Mouse (Mus musculus) heart, postnatal 0 days (tissue): ENCODE data around the gene Myl6b. TPM values are rescaled to one million over a fixed set of nuclear protein-coding genes. Genes with fewer than 3 reads are reported as not detected.
A peak's percentile ranks its signal among the peaks of the same experiment; 100 is the strongest.

ENCODE experiments used
- ATAC-seq: fragments of 200-750 bp; cut with Nextera tagmentation; 2 replicates; pipeline ENCODE4 v1.8.0; 2017; ENCODE audit warnings: low read depth, moderate number of reproducible peaks, moderate library complexity; ENCODE audit not compliant: insufficient read depth
- DNase-seq: peaks from one replicate; pipeline ENCODE4 v3.0.0-alpha.2; 2016; ENCODE audit warnings: low spot score
- H3K27ac ChIP-seq: fragments of 300-500 bp; sonication (generic); 2 replicates; pipeline ENCODE4 v1.5.1; 2014; ENCODE audit warnings: low read depth, mild to moderate bottlenecking
- H3K27me3 ChIP-seq: fragments of 300-500 bp; sonication (generic); 2 replicates; pipeline ENCODE4 v1.6.1; 2014; ENCODE audit warnings: low read length, mixed read lengths; ENCODE audit not compliant: control insufficient read depth, insufficient read depth
- H3K36me3 ChIP-seq: fragments of 300-500 bp; sonication (generic); replicated peaks from 2 replicates; pipeline ENCODE4 v1.6.1; 2014; ENCODE audit warnings: low read length, mixed read lengths; ENCODE audit not compliant: control insufficient read depth, insufficient read depth
- H3K4me1 ChIP-seq: fragments of 300-500 bp; sonication (generic); 2 replicates; pipeline ENCODE4 v1.6.1; 2014; ENCODE audit warnings: antibody characterized with exemption; ENCODE audit not compliant: control insufficient read depth, insufficient read depth
- H3K4me2 ChIP-seq: fragments of 300-500 bp; sonication (generic); 2 replicates; pipeline ENCODE4 v1.6.1; 2014; ENCODE audit warnings: low read depth, mild to moderate bottlenecking, low read length, moderate library complexity
- H3K4me3 ChIP-seq: fragments of 300-500 bp; sonication (generic); 2 replicates; pipeline ENCODE4 v1.5.1; 2014; ENCODE audit warnings: low read depth, low read length
- H3K9ac ChIP-seq: fragments of 300-500 bp; sonication (generic); replicated peaks from 2 replicates; pipeline ENCODE4 v1.6.1; 2014; ENCODE audit warnings: low read depth, low read length, mixed read lengths
- H3K9me3 ChIP-seq: fragments of 300-500 bp; sonication (generic); replicated peaks from 2 replicates; pipeline ENCODE4 v1.6.1; 2016; ENCODE audit warnings: low read length; ENCODE audit not compliant: control insufficient read depth
- CTCF ChIP-seq: IDR thresholded peaks from 2 replicates; pipeline ENCODE4 v1.5.1; 2016; ENCODE audit warnings: antibody characterized with exemption, control low read depth, low read depth
- EP300 ChIP-seq: IDR thresholded peaks from 2 replicates; pipeline ENCODE4 v1.6.1; 2016; ENCODE audit warnings: antibody characterized with exemption, low read depth
- WGBS: fragments of 180-500 bp; shearing (Covaris S2); extraction: QIAGEN DNeasy Blood & Tissue Kit; methylation state at CpG from one replicate; pipeline ENCODE4 v1.1.7; 2014; 5-methylcytosine and 5-hydroxymethylcytosine counted together
- polyA plus RNA-seq: library from polyadenylated mRNA; unstranded; fragments of >200 nt; fragmentation: Nextera tagmentation; extraction: Ambion mirVana; gene quantifications from 2 replicates; pipeline ENCODE4 v1.2.1, GENCODE M21; 2015
- total RNA-seq: library from RNA; depleted of rRNA; stranded (reverse); fragments of >200 nt; gene quantifications from 2 replicates; pipeline ENCODE4 v1.2.3, GENCODE M21; 2014; ENCODE audit warnings: low replicate concordance

Myl6b gene
- total and polyA plus RNA-seq, 2 experiments from 2014 or later = 4.8 to 4.9 TPM

DNA sequence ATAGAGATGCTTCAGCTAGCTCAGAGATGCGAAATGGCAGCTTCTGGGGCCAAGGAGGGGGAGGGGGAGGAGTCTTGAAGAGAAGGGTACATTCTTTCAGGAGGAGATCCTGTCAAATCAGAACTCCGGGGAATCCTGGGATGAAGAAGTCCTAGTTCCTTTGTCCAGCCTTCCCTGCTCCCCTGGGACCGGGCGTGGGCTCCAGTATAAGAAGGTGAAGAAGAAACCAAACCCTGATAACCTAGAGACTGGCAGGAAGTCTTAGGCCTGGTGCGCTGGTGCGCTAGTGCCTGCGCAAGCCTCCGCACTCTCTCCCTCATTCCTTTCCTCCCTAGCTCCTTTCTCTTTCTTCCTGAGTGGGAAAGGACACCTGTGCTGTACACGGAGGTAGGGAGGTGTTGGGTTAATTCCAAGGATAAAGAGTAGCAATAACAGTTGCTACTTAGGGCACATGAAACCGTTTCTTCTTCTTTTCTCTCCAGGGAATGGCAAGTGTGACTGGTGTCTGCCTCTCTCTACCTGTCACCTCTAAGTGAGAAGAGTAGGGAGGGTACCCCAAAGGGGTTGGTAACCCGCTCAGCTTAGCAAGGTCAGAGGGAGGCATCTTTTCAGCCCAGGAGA is 25.7 kb upstream of the Myl6b start:
- no peak for DNase-seq
- no peaks in the 10 kb centered on the region for H3K9me3 ChIP-seq
- WGBS = 39% methylated on average over 11 of the region's 11 CpGs
- H3K4me1 ChIP-seq = no peaks in the 10 kb centered on the region
- no peaks in the 10 kb centered on the region for H3K27me3 ChIP-seq
- H3K9ac ChIP-seq = peak overlapping the region; percentile 77; the same call in 1 of the 2 replicates
- H3K36me3 ChIP-seq = peaks cover 26% of the 10 kb centered on the region
- no peak for ATAC-seq
- no peak for TF ChIP-seq CTCF
- TF ChIP-seq EP300 = no peak
- H3K27ac ChIP-seq = peak overlapping the region; percentile 87
- peak overlapping the region; percentile 98 for H3K4me2 ChIP-seq
- peak overlapping the region; percentile 93 for H3K4me3 ChIP-seq

GRCm38 (mm10) chr10:128522351-128522750 is 23.9 kb upstream of the Myl6b start:
- Histone ChIP-seq H3K36me3 (peaks cover 38% of the 10 kb centered on the region), H3K9ac (no peak overlapping the region), H3K4me2 (no peak overlapping the region), H3K4me1 (no peaks in the 10 kb centered on the region), H3K27me3 (no peaks in the 10 kb centered on the region), H3K27ac (no peak overlapping the region), H3K4me3 (no peak overlapping the region), H3K9me3 (no peaks in the 10 kb centered on the region)
- ATAC-seq (no peak), DNase-seq (no peak)
- WGBS = 80% methylated on average over 6 of the region's 6 CpGs
- TF ChIP-seq CTCF (no peak), EP300 (no peak)

- WGBS = 86% methylated on average over 16 of the region's 16 CpGs
- Histone ChIP-seq H3K27me3 (no peaks in the 10 kb centered on the region), H3K9me3 (no peaks in the 10 kb centered on the region), H3K4me2 (no peak overlapping the region), H3K36me3 (peaks cover 54% of the 10 kb centered on the region), H3K4me3 (no peak overlapping the region), H3K4me1 (no peaks in the 10 kb centered on the region), H3K9ac (no peak overlapping the region), H3K27ac (no peak overlapping the region)
- DNase-seq (no peak), ATAC-seq (no peak)
- TF ChIP-seq EP300 = no peak
- TF ChIP-seq CTCF = no peak
Measured at GRCm38 (mm10) chr10:128520591-128520990, 22.1 kb upstream of the Myl6b start.

DNA sequence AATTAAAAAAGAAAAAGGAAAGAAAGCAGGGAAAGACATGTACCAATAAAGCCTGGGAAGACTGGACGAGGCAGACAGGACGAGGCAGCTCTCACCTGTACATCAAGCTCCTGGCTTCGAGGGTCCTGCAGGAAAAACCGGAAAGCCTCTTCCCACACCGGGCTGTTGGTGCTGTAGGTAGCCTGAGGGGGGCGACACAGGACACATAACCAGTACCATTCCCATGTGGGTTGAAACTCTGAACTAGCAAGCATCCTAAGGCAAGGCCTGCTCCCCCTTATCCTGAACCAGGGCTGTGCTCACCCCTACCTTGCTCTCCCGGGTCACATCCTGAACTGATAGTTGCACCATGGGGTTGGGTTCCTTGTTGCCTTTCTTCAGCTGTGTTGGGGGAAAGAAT is 20.3 kb upstream of the Myl6b start:
- peak; percentile 43 for TF ChIP-seq CTCF
- TF ChIP-seq EP300 = no peak
- Histone ChIP-seq H3K27ac (no peak overlapping the region), H3K27me3 (no peaks in the 10 kb centered on the region), H3K9ac (no peak overlapping the region), H3K4me2 (no peak overlapping the region), H3K36me3 (peaks cover 70% of the 10 kb centered on the region), H3K9me3 (no peaks in the 10 kb centered on the region), H3K4me3 (no peak overlapping the region), H3K4me1 (no peaks in the 10 kb centered on the region)
- DNase-seq (no peak), ATAC-seq (no peak)
- 79% methylated on average over 7 of the region's 7 CpGs for WGBS

DNA sequence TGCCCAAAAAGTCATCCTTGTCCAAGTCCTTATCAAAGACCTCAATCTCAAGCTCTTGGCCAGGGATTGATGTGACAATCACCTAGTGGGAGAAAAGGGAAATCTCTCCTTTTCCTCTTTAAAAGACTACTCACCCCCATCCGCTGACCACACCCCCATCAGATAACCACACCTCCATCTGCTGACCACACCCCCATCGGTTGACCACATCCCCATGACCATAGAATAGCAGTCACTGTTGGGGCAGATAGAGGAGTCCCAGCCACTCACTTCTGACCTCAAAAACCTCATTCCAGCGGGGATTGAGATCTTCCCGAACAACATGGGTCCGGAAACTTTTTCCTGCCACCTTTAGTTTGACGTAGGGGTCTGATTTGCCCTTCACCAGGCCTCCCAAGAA is 18.2 kb upstream of the Myl6b start:
- DNase-seq = no peak
- H3K4me2 ChIP-seq = no peak overlapping the region
- H3K4me1 ChIP-seq = no peaks in the 10 kb centered on the region
- peaks cover 90% of the 10 kb centered on the region for H3K36me3 ChIP-seq
- TF ChIP-seq EP300 = no peak
- TF ChIP-seq CTCF = no peak
- no peak overlapping the region for H3K4me3 ChIP-seq
- H3K9ac ChIP-seq = no peak overlapping the region
- no peaks in the 10 kb centered on the region for H3K27me3 ChIP-seq
- ATAC-seq = no peak
- H3K27ac ChIP-seq = no peak overlapping the region
- WGBS = 53% methylated on average over 6 of the region's 6 CpGs
- no peaks in the 10 kb centered on the region for H3K9me3 ChIP-seq

- no peak for DNase-seq
- no peaks in the 10 kb centered on the region for H3K4me1 ChIP-seq
- H3K9ac ChIP-seq = no peak overlapping the region
- no peak for ATAC-seq
- WGBS = 56% methylated on average over 20 of the region's 20 CpGs
- TF ChIP-seq EP300 (no peak), CTCF (no peak)
- H3K27ac ChIP-seq = no peak overlapping the region
- H3K36me3 ChIP-seq = peaks cover 90% of the 10 kb centered on the region
- H3K27me3 ChIP-seq = no peaks in the 10 kb centered on the region
- no peak overlapping the region for H3K4me3 ChIP-seq
- H3K9me3 ChIP-seq = no peaks in the 10 kb centered on the region
- H3K4me2 ChIP-seq = no peak overlapping the region
Measured at GRCm38 (mm10) chr10:128516029-128516428, 17.5 kb upstream of the Myl6b start.
